Mouse (Mus musculus) testis, postnatal 14 days (tissue): Measurements from ENCODE around the gene Cep55.

Source experiments
- DNase-seq: peaks from one replicate; pipeline ENCODE4 v3.0.0; 2021; ENCODE audit warnings: low spot score

Gene Cep55

DNA sequence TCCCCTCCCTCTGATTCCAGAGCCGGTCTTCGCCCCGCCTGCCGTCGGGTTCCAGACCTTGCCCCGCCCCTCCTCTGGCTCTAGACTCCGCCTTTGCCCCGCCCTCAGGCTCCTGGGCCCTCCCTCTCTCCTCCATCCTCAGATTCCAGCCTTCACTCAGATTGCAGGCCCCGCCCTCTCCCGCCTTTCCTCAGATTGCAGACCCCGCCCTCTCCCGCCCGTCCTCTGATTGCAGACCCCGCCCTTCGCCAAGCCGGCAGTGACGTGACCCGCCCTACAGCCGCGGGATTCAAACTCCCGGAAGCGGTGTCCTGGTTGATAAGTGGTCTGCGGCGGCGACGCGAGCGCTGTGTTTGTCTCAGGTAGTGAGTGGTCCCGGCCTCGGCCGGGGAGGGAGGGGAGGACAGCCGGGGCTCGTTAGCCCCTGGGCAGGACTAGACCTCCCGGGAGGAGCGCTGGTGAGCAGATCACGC lies at the start of gene Cep55:
Gene Cep55 (plus strand): TSS at position 292 of the 473 bp plus-strand sequence.
- DNase-seq = peak; percentile 97

DNA sequence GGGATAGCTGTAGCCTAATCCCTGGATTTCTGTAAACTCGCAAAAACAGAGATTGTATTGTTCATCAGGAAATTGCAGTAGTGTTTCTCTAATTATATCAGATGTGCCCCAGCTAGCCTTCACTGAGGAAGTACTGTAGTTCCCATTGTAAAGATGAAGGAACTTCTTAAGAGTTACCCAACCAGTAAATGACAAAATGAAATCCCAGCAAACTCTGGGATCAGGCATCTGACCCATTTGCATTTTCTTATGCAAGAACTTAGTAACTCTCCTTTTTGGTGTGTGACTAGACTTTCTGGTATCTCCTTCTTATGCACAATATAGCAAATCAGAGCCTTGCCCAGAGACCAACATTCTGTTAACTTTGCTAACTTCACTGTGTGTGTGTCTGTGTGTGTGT lies 43.4 kb upstream of the Cep55 start:
- DNase-seq = no peak

DNA sequence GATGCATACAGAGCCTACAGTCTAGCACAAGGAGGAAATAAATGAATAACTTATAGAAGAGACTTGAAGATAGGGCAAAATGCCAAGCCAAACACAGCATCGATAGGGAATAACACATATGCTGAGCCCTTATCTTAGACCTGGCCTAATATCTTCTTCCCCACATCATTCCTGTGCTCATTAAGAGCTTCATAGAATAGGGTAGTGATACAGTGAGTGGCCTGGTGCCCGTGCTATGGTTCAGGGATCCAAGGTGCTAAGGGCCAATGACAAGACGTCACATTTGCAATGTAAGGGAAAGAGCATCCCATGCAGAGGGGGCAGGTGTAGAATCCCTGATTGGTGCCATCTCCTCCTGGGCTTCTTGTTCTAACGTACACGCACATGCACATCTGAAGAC lies 40.4 kb upstream of the Cep55 start:
- no peak for DNase-seq

DNA sequence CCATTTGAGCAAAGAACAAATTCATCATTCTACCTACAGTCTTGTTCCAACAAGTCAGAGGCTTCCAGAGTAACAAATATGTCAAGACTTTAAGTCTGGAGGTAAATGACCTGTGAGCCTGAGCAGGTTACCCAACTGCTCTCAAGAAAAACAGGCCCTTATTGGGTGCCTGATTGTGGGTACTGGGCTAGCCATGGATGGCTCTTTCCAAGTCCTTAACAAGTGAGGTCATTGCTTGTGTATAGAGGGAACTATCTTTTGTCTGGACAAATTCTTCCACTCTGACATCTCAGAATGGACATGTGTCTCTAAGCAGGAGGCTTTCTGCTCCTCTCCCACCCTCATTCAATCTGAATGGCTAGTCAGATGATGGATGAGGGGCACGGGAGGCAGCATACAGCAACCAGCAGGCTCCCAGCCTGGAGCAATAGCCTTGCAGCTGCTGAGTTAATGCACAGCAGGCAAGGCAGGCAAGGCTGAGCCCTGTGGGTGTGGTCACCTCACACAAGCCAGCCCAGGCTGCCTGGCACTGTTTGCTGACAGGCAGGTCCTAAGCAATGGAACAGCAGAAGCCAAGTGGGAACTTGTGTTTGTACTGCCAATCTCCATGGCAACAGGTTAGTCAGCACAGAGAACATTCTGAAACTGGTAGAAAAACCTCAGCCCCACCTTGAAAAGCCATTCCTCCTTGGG lies 39.5 kb upstream of the Cep55 start:
- peak; percentile 49 for DNase-seq

DNA sequence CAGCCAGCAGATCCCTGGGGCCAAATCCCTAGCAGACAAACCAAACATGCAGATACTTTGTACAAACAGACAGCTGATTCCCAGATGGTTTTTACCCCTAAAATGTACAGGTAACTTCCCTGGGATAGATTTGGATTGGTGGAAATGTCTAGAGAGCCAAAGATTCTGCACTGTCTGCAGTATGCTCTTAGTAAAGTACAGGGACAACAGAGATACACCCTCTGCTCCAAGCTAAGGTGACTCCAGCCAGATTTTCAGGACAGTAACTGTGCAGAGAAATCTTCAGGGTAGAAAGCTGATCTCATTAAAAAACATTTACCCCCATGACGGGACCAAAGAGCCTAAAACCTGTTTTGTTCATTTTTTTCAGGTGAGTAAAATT lies 38.9 kb upstream of the Cep55 start:
- DNase-seq = no peak

DNA sequence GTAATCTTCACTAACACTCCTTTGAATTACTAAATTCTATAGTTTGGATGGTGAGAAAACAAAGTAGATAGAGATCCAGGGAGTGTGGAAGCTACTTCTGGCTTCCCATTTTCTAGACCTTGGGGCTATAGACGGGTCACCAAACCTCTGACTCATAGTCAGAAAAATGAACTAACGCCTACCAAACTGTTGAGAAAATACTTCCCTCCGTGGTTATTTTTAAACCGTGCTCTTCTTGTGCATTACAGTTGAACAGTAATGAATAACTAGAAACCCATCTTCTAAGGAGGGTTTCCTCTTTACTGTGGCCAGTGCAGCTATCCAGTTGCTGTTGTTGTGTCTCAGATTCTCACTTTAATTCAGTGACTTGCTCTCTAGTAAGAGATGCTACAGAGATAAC lies 32.1 kb upstream of the Cep55 start:
- no peak for DNase-seq

DNA sequence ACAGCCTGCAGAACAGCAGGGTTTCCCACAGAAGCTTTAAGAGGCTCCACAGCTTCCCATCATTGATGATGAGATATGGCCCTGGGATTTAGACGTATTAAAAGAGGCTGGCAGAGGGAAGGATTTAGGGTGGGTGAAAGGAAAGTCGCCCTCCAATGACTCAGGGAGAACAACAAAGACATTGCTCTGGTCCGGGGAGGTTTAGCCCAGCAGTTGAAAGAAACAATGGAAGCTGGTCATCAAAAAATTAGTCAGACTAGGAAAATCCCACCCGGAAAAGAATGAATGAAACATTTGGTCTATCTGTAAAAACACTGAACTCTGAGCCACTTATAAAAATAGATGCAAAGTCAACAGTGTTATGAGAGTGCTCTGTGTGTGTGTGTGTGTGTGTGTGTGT lies 31.2 kb upstream of the Cep55 start:
- DNase-seq = no peak

DNA sequence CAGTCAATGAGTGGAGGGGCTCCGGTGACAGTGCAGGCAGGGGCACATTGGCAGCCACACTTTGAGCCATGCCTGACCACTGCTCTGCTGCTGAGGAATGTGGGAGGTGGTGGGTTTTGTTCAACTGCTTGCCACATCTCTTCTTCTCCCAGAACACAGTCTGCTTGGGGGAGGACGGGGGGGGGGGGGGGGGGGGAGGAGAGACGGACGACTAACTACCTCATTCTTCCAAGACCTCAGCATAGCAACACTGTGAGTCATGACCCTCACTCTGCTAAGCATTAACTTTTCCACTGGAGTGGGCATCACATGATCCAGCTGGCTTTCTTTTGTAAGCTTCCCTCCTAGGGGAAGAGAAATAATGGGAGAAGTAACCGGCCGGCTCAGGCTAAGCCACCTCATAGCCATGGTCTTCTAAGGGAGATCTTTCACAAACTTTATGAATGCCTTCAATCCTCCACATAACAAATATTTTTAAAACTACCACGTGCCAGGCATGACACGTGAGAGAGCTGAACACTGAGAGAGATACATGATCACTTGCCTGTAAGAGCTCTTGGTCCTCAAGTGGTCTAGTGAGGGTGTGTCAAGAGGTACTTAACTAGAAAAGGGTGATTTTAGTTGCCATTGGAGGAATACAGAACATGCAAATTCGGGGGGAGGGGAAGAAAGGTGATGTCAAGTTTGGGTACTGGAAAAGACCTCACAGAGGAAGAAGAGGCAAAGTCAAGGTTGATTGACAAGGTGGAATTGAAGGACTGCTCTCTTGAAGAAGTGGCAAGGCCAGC lies 29.4 kb upstream of the Cep55 start:
- no peak for DNase-seq

DNA sequence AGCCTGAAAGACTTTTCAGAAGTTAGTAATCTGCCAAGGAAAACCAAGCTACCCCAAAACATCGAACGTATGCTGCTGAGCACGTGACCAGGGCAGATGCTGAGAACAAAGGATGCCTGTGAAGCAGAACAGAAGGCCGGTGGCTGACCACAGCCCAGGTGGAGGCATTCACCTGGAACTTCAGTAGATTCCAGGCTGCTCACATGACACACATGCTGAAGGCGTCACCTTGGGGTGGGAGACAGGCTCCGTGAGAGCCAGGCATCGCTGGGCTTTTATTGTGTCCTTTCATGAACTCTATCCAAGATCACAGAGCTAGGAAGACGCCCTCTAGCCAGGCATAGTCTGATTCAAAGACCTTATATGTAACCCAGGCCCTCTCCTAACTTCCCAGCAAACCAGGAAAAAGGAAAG lies 28.6 kb upstream of the Cep55 start:
- no peak for DNase-seq

DNA sequence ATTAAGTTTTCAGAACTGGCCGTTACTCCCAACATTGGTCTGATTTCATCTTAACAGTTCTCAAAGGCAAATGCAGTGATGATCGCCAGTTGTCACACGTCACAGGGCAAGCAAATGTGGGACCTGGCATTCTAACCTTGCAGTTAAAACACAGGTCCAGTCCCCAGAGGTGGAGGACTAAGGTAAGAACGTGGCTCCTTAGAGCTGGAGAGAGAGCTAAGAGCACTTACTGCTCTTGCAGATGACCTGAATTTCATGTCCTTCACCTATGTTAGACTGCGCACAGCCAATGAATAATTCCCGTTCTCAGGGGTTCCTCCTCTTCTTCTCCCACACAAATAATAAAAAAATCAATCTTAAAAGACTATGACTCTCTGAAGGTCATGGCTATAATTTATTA lies 27.4 kb upstream of the Cep55 start:
- DNase-seq = no peak

DNA sequence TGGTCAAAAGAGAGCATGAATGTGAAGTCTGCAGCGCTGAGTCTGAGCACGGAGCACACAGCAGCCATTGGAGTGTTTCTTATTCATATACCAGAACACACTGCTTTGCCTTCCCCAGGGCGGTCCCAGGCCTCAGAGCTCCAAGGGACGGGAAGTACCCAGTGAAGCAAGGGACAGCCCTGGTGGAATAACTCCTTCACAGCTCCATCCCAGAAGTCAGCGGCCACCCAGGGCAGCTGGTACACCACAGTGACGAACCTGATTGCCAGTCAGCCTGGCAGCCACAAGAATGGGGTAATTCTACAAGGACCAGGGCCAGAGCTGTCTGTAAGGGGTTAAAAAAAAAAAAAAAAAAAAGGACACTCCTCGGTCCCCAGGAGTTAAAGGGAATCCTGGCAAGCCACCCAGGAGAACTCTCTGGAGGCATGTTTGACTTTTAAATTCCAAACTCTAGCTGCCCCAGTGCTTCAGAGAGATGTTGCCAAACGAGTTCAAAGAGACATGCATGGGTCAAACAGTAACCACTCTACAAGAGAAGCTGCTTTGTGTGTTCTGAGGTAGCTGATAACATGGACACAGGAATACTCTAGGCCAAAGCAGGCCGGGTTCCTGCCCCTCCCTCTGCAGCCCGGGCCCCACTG lies 26.8 kb upstream of the Cep55 start:
- peak; percentile 48 for DNase-seq

DNA sequence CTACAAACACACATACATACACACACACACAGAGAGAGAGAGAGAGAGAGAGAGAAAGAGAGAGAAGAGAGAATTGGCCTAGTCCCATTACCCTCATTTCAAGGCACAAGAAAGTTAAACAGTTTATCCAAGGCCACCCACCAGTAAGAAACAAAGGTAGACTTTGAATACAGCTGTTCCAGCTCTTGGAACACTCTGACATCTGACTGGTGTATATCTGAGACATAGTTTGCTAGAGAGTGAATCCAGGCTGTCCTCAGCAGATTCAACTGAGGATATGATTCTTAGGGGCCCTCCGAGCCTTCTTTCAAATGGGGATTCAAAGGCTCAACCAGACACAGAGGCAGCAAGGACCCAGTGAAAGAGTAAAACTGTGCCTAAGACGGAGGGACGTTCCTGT lies 25.5 kb upstream of the Cep55 start:
- no peak for DNase-seq

DNA sequence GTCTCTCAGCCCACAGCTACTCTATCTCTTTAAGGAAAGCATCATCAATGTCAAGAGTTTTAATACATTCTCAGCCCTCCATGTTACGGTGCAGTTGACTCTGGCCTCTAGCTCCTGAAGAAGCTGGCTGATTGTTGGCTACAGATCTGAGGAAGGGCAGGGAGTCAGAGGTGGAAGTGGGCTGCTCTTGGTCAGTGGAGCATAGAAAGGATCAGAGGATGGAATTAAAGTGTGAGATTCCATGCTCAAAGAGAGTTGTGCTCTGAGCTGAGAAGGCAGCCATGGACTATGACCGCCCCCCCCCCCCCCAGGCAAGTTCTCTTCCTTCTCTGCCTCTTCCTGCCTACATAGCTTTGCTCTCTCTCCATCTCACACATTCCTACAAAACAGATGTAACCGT lies 24.9 kb upstream of the Cep55 start:
- no peak for DNase-seq

DNA sequence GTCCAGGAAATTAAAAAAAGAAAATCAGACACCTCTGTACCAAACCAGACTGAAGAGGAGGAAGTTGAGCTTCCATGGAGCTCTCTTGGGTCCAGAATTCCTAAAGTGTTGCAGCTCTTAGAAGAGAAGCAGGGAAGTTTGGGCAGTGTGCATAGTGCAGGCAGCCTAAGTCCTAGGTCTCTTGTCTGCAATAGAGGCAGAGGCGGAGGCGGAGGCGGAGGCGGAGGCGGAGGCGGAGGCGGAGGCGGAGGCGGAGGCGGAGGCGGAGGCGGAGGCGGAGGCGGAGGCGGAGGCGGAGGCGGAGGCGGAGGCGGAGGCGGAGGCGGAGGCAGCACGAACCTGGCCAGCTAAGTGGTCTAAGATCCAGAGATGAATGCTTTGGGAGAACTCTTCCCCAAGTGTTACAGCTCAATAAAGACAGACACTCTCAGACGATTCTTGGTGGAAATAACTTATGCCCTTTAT lies 24.1 kb upstream of the Cep55 start:
- DNase-seq = peak; percentile 67

DNA sequence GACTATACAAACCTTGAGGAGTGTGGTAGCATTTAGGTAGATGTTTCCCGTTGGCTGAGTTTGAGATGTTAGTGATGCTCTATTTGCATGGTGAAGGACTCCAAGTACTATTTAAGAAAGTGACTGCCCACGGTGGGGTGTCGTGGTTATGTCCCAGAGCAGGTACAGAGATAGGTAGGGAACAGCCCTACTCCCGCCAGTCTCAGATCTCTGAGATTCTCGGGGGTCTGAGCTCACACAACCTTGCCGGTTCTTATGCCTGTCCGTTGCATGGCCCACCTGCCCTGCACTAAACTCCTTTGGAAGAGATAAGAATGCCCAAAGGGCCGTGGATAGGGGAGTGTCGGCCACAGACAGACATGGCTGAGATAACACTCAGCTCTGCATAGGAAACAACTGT lies 23.7 kb upstream of the Cep55 start:
- DNase-seq = no peak

DNA sequence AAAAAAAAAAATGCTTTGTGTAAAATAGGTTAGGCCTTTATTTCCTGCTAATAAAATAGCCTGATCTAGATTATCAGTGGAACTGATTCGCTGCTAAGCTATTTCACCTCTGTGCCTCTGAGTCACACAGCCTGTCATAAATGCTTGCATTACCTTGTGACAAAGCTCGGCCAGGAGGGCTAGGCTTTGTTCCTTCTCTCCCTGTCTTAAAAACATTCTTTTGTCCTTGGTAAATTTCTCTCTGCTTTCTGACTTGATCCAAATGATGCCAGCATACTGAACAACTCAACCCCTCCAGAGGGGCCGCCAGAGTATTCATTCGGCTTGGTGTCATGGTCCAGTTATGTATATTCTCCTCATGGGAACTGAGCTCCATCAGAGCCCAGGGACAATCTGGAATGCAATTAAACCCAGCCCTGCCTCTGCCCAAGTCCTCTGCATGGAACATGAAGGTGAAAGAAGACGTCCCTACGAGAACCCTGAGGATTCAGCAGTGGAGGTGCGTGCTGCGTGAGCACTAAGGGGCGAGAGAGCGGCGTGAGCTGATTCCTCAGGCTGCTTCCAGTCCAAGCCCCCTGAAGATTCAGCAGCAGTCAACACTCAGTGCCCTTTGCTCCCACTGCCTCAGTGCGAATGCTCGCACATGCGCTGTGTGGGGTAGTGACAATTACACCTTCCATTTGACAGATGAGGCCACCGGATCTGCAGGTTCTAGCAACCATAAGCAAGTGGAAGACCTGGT lies 21.6 kb upstream of the Cep55 start:
- no peak for DNase-seq

DNA sequence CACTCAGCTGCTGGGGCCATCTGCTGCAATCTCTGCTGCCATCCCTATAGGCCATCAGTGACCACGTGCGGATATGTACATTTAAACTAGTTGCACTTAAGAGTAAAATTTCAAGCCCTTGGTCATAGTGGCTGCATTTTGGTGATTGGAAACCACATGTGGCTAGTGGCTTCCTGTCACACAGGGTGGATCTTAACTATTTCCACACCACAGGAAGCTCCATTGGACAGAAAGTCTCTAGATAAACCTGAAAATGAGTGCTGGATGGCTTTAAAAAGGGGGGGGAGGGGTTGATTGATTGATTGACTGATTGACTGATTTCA lies 21.1 kb upstream of the Cep55 start:
- DNase-seq = no peak

DNA sequence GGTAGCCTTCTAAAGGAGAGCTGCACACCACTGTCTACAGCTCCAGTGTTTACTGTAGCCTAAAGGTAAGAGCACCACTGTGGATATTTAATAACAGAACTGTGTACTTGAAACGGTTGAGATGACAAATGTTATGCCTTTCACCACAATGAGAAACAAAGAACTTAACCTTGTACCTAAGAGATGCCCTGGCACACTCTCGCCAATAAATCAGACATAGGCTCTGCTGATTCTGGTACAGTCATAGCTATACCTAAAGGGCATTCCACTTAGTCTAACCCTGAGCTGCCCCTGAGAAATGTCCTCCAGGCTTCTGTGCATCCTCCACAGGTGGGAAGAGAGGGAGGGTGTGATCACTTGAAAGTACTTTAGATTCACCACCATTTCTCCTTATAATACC lies 20.1 kb upstream of the Cep55 start:
- no peak for DNase-seq

DNA sequence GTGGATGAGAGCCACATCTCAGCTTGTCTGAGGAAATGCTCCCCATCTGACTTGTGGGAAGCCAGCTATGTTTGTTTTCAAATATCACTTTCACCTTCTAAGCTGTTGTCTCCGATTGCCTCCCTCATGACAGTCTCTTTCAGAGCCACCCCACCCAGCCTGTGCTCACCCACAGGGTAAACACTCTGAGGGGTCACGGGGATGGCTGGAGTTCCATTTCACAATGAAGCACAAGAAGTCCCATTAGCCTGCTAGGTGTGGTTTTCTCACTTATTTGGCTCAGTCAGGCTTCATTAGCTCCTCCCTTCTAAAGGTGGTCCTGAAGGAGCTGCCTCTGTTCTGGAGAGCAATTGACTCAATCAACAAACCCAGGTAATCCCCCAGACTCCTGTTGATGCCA lies 19.0 kb upstream of the Cep55 start:
- DNase-seq = no peak

DNA sequence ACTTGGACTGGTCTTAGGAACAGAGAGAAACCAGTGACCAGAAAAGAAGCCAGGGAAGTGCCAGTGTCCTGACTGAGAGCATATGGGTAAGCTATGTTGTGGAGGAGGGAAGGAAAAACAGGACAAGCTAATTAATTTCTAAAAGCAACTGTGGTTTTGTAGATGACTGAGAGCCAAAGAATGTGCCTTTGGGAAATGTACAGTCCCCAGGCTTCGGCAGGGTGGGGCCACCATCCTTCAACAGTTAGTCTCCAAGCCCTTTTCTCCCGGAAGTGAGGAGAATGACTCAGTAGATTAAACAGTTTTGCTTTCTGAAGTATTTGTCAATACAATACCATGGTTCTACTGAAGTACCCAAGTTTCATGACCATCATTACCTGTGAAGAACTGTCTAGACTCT lies 16.5 kb upstream of the Cep55 start:
- no peak for DNase-seq

DNA sequence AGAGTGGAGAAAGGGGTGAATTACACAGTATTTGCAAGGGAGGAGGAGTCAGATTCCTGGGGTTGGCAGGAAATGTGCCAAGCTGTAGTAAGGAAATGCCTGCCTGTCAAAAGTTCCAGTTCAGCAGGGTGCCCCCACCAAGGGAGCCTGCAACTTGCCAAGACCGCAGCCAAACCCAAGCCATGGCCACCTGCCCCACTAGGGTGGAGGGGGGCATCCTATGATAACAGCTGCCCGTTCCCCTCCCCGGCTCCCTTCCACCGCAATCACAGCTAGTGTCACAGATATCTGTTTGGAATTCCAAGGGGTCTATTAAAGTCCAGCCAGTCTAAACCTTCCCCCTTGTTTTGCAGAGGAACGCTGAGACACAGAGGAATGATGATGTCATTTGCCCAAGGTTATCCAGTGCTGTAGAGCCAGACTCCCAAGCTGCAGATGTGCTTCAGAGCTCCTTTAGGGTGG lies 12.5 kb upstream of the Cep55 start:
- no peak for DNase-seq

DNA sequence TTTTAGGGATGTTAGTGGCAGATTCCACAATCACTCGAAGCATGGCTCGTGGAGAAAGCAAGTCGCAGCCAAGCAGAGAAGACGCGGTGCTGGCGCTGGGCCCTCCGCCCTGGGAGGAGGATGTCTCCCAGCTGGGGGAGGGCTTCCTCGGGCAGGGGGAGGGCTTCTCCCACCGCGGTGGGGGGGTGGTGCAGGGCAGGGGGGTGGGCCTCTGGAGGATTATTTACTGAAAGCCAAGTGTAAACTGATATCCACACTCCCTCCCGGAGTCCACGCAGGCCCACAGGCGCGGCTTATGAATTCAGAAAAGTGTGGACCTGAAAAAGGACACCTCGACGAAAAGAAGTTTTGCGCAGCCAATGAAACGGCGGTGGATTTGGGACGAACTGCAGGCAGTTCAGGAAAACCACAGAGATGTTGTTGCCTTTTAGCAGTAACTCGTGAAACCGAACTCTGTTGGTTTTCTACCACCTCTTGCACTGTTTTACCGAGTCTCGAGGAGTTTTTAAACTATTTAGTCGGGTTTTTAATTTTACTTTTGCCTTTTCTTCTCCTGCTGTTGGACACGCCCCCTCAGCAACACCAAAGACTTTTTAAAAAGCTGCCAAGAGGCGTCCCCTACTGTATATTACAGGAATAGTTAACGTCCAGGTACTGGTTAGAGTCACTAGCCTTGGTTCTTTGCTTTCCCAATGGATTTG lies 11.4 kb upstream of the Cep55 start, which contains the start of gene Myof:
Gene Myof (minus strand): TSS at position 297 of the 701 bp plus-strand sequence.
- DNase-seq = peak; percentile 58
